Mouse (Mus musculus) neutrophil, adult 83 days (primary cell): ENCODE results near the gene Fbll1. TPM values are rescaled to one million over a fixed set of nuclear protein-coding genes. Genes with fewer than 3 reads are reported as not detected.

Experiments used
- total RNA-seq, 2 experiments: library from RNA; stranded (reverse); gene quantifications; one replicate each; pipeline ENCODE4 v1.2.4; 2023

The Fbll1 gene
- not detected for total RNA-seq

GRCm38 (mm10) chr11:35798874-35799273 is at the start of gene Fbll1:
Gene Fbll1 (minus strand): TSS chr11:35798884.

GRCm38 (mm10) chr11:35834022-35834760 is 35.5 kb upstream of the Fbll1 start, which contains the start of gene Rars:
Gene Rars (minus strand): TSS chr11:35834506.

GRCm38 (mm10) chr11:35769188-35769745 is 29.4 kb downstream of the Fbll1 start, which contains the start of gene Pank3:
Gene Pank3 (plus strand): TSS chr11:35769484.

Other genes with a start within 250 kb of the Fbll1 start
- gene Pank3, start 29.4 kb downstream of the Fbll1 start, total RNA-seq, result 10 to 100 TPM; 15.0 to 16.5 TPM
- gene Rars, start 35.6 kb upstream of the Fbll1 start, total RNA-seq, result 10 to 100 TPM; 35.5 to 36.5 TPM
- not detected for gene Wwc1, start 181.6 kb upstream of the Fbll1 start, total RNA-seq